Mouse (Mus musculus) ES-E14 (cell line): ENCODE results near the gene Slamf9.

ENCODE experiments used
- CHD2 ChIP-seq: IDR thresholded peaks from 2 replicates; pipeline ENCODE4 v1.6.1; 2014; ENCODE audit warnings: mild to moderate bottlenecking, low read depth, low read length, inconsistent platforms
- MAFK ChIP-seq: IDR thresholded peaks from 2 replicates; pipeline ENCODE4 v1.6.1; 2014; ENCODE audit warnings: mild to moderate bottlenecking, low read depth, low read length, inconsistent platforms; ENCODE audit not compliant: insufficient read depth
- ZC3H11A ChIP-seq: IDR thresholded peaks from 2 replicates; pipeline ENCODE4 v1.6.1; 2012; ENCODE audit warnings: low read depth, mild to moderate bottlenecking, inconsistent platforms, low read length, borderline replicate concordance
- ZNF384 ChIP-seq: IDR thresholded peaks from 2 replicates; pipeline ENCODE4 v1.6.1; 2012; ENCODE audit warnings: low read depth, low read length, inconsistent platforms

DNA sequence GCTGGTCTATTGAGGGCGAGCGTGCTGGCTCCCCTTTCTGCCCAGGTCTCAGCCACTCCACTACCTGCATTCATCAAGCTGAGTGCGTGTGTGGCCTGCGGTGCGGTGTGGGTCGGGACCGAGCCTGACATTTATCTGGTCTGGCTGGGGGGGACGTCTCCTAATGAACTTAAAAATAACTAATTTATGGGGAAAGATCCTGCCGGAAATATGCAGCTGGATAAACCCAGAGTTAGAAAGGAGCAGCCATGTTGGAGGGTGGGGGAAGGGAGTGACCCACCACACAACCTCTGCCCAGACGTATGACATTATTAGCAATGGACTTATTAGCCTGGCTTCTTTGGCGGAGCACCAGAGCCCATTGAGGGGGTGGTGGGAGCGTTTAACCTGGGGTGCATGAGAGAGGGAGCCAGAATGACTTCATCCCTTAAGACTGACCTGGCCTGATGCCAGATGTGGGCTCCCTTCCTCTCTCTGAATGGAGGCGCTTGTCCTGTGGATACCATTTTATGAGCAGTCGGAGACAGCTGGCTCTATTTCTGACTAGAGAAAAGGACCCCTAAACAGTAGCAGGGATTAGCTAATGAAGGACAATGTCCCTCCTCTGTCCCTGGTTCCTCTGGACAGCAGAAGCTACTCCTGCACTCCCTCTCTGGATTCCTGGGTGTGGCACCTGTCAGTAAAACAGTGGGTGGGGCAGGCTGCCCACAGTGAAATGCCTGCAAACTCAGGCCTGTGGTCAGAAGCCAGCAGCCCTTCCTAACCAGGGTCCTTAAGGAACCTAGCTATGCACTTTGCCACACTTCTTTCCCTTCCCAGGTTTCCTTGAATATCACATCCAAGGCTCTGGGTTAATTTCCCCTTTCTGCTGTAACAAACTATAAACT is 28.2 kb downstream of the Slamf9 start:
- TF ChIP-seq ZNF384 = no peak
- TF ChIP-seq ZC3H11A = no peak
- TF ChIP-seq CHD2 = no peak
- TF ChIP-seq MAFK = no peak
